Mouse (Mus musculus) neural tube, postnatal 0 days (tissue): ENCODE measurements around the gene Plppr4. TPM values are rescaled to one million over a fixed set of nuclear protein-coding genes. Genes with fewer than 3 reads are reported as not detected.

ENCODE experiments used
- microRNA-seq: library from miRNA; unstranded; fragments of <30 nt; microRNA quantifications from one replicate; pipeline ENCODE4, GENCODE M21; 2016
- polyA plus RNA-seq: library from polyadenylated mRNA; unstranded; fragments of >200 nt; fragmentation: Nextera tagmentation; extraction: Ambion mirVana; gene quantifications from 2 replicates; pipeline ENCODE4 v1.2.1, GENCODE M21; 2015

Plppr4 gene
- polyA plus RNA-seq = 45.8 and 51.1 TPM in 2 replicates

GRCm38 (mm10) chr3:117360528-117360927, at the start of gene Plppr4:
Gene Plppr4, minus strand, starts transcription at chr3:117360876.

Small RNA genes lying within 50 kb of the gene (microRNA-seq; reads per million reads assigned to microRNA genes)
- gene Gm22408 = not detected

Other genes with a start within 250 kb of the Plppr4 start
- 18.4 and 20.0 TPM in 2 replicates for gene Plppr5, start 214.0 kb upstream of the Plppr4 start, polyA plus RNA-seq